Mouse (Mus musculus) liver, embryonic 14.5 days (tissue): ENCODE measurements around the gene Kank2. TPM values are rescaled to one million over a fixed set of nuclear protein-coding genes. Genes with fewer than 3 reads are reported as not detected.

Experiments
- ATAC-seq: fragments of 200-750 bp; cut with Nextera tagmentation; 2 replicates; pipeline ENCODE4 v1.8.0; 2017; ENCODE audit warnings: moderate number of reproducible peaks, mild to moderate bottlenecking, moderate library complexity; ENCODE audit not compliant: insufficient read depth
- DNase-seq, 3 experiments: peaks; one replicate each; pipeline ENCODE4 v3.0.0-alpha.2; 2012 to 2013; ENCODE audit warnings: low read depth in 3 of 3, low spot score in 3 of 3
- H3K27ac ChIP-seq: fragments of 300-500 bp; sonication (generic); 2 replicates; pipeline ENCODE4 v1.5.1; 2014; ENCODE audit warnings: moderate library complexity, mild to moderate bottlenecking, control low read depth, inconsistent platforms
- H3K27me3 ChIP-seq: fragments of 300-500 bp; sonication (generic); 2 replicates; pipeline ENCODE4 v1.6.1; 2014; ENCODE audit warnings: mild to moderate bottlenecking, low read length, moderate library complexity; ENCODE audit not compliant: control insufficient read depth, insufficient read depth
- H3K36me3 ChIP-seq: fragments of 300-500 bp; sonication (generic); replicated peaks from 2 replicates; pipeline ENCODE4 v1.6.1; 2014; ENCODE audit warnings: low read depth; ENCODE audit not compliant: control insufficient read depth, insufficient read depth
- H3K4me1 ChIP-seq, 2 experiments: fragments of 200-500 bp in 1 of 2; fragments of 300-500 bp in 1 of 2; sonication (generic) in 1 of 2; replicated peaks; 2 replicates each; pipeline ENCODE4 v1.6.1; 2012 to 2014; ENCODE audit warnings: antibody characterized with exemption in 1 of 2, inconsistent platforms in 1 of 2, low read length in 1 of 2; ENCODE audit not compliant: control insufficient read depth in 2 of 2, insufficient read depth in 2 of 2
- H3K4me2 ChIP-seq: fragments of 300-500 bp; sonication (generic); 2 replicates; pipeline ENCODE4 v1.6.1; 2014; ENCODE audit warnings: low read depth, mild to moderate bottlenecking, control low read depth, moderate library complexity
- H3K4me3 ChIP-seq, 2 experiments: fragments of 200-500 bp in 1 of 2; fragments of 300-500 bp in 1 of 2; sonication (generic) in 1 of 2; 2 replicates each; pipeline ENCODE4 v1.5.1; 2012 to 2014; ENCODE audit warnings: low read depth in 2 of 2, low read length in 2 of 2, mild to moderate bottlenecking in 2 of 2, control low read depth in 1 of 2, inconsistent platforms in 1 of 2, moderate library complexity in 1 of 2; ENCODE audit not compliant: insufficient read depth in 1 of 2
- H3K9ac ChIP-seq: fragments of 300-500 bp; sonication (generic); replicated peaks from 2 replicates; pipeline ENCODE4 v1.6.1; 2014; ENCODE audit warnings: mild to moderate bottlenecking, control low read depth, moderate library complexity
- H3K9me3 ChIP-seq: fragments of 300-500 bp; sonication (generic); 2 replicates; pipeline ENCODE4 v1.6.1; 2016; ENCODE audit warnings: low read length, mixed read lengths; ENCODE audit not compliant: control insufficient read depth
- CTCF ChIP-seq: IDR thresholded peaks from 2 replicates; pipeline ENCODE4 v1.5.1; 2016; ENCODE audit warnings: antibody characterized with exemption, low read depth, control low read depth
- EP300 ChIP-seq: IDR thresholded peaks from 2 replicates; pipeline ENCODE4 v1.6.1; 2016; ENCODE audit warnings: antibody characterized with exemption, low read depth
- WGBS: fragments of 180-500 bp; shearing (Covaris S2); extraction: QIAGEN DNeasy Blood & Tissue Kit; methylation state at CpG from one replicate; pipeline ENCODE4 v1.1.7; 2014; ENCODE audit not compliant: insufficient replicate concordance; 5-methylcytosine and 5-hydroxymethylcytosine counted together
- polyA plus RNA-seq, 2 experiments: library from polyadenylated mRNA; depleted of rRNA in 1 of 2; stranded (reverse) in 1 of 2; unstranded in 1 of 2; fragments of >200 nt; fragmentation: Nextera tagmentation in 1 of 2; extraction: Ambion mirVana in 1 of 2; gene quantifications; 2 replicates each; pipeline versions ENCODE4 v1.2.1 to v1.2.3; 2012 to 2014

The Kank2 gene
- polyA plus RNA-seq, 2 experiments, result 1.2 to 3.9 TPM

DNA sequence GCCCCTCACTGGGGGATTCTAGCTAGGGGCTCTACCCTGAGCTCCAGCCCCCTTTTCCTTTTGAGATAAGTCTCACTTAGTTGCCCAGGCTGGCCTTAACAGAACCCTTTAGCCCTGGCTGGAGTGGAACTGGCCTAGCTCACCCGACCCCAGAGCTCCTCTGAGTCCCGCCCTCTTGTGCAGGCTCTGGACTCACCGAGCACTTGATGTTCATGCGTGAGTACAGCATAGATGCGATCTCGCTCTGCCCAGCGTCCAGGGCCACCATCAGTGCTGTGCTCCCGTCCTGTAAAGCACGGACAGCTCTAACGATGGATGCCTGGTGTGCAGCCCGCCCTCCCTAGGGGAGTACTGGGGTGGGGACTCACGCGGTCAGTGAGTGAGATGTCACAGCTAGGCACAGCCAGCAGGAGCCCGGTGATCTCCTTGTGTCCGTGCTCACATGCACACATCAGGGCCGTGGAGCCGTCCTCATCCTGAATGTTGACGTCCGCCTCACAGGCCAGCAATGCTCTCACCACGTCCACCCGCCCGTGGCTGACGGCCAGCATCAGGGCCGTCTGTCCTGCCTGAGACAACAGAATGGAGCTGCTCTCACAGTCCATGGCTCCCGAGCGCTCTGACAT, 28.9 kb downstream of the Kank2 start:
- Histone ChIP-seq H3K9me3 (no peaks in the 10 kb centered on the region), H3K27me3 (no peaks in the 10 kb centered on the region), H3K4me2 (no peak overlapping the region), H3K4me1 (no peaks in the 10 kb centered on the region), H3K27ac (no peak overlapping the region), H3K4me3 (no peak overlapping the region), H3K36me3 (no peaks in the 10 kb centered on the region; the same call in 1 of the 2 replicates), H3K9ac (no peak overlapping the region)
- DNase-seq (no peak), ATAC-seq (no peak)
- WGBS, result 78% methylated on average over 26 of the region's 26 CpGs
- TF ChIP-seq EP300 (no peak), CTCF (no peak)

DNA sequence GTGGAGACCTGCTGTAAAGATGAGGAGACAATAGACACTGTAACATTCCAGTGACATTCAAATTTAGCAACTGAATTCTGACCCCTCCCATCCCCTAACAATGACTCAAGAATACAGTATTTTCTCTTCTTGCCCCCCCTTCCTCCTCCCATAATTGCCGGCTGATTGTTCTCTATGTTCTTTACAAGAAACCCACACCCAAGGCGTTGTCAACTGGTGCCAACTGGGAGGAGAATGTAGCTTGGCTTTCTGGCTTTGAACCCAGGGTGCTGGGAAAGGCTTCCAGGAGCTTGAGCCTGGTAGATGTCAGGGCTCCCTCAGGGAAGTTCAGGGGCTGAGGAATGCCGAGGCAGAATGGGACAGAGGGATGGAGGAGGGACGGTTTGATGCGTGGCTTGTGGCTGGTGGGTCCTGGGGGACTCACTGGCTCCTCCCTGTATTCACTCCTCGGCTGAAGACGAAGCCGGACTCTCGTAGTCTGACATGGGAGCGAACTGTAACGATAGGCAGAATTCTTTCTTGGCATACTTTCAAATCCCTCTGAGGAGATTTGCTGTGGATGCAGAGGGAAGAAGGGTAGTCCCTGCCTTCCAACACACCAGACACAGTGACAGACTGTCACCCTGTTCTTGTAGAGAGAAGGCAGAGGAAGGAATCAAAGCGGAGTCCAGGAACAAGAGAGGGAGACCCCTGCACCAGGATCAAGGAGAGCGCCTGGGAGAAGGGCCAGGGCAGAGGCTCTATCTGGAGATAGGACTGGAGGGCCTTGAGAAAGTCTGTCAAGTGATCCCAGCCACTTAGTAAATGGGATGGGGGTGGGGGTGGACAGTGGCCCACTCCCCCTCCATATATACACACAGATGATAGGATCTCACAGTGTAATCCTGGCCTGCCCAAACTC, 29.8 kb downstream of the Kank2 start:
- Histone ChIP-seq H3K9me3 (no peaks in the 10 kb centered on the region), H3K4me2 (no peak overlapping the region), H3K4me3 (no peak overlapping the region), H3K27me3 (no peaks in the 10 kb centered on the region), H3K27ac (no peak overlapping the region), H3K9ac (no peak overlapping the region), H3K36me3 (no peaks in the 10 kb centered on the region; the same call in 1 of the 2 replicates), H3K4me1 (no peaks in the 10 kb centered on the region; a peak in 1 of 4 replicates)
- WGBS, result 71% methylated on average over 13 of the region's 13 CpGs
- ATAC-seq (no peak), DNase-seq (no peak)
- TF ChIP-seq CTCF (no peak), EP300 (no peak)

DNA sequence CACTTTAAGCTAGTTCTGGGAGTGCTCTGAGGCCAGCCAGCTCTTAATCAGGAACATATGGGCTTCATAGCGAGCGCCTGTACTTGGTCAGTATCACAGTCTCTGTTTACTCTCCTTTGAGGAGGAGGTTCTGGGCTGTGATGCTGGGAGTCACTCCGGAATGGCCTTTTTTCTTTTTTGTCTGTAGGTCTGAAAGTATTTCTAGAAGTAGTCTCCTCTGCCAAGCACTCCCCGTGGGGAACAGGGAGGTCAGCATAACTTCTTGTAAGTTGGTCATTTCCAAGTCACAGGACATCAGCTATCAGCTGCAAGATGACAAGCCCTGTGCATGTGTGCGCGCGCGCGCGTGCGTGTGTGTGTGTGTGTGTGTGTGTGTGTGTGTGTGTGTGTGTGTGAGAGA, 30.6 kb downstream of the Kank2 start:
- WGBS, result 77% methylated on average over 11 of the region's 11 CpGs
- Histone ChIP-seq H3K4me2 (no peak overlapping the region), H3K9me3 (no peaks in the 10 kb centered on the region), H3K27ac (no peak overlapping the region), H3K4me1 (no peaks in the 10 kb centered on the region; a peak in 1 of 4 replicates), H3K27me3 (no peaks in the 10 kb centered on the region), H3K4me3 (no peak overlapping the region), H3K9ac (no peak overlapping the region), H3K36me3 (no peaks in the 10 kb centered on the region)
- DNase-seq, result no peak
- no peak for ATAC-seq
- TF ChIP-seq EP300 (no peak), CTCF (no peak)

DNA sequence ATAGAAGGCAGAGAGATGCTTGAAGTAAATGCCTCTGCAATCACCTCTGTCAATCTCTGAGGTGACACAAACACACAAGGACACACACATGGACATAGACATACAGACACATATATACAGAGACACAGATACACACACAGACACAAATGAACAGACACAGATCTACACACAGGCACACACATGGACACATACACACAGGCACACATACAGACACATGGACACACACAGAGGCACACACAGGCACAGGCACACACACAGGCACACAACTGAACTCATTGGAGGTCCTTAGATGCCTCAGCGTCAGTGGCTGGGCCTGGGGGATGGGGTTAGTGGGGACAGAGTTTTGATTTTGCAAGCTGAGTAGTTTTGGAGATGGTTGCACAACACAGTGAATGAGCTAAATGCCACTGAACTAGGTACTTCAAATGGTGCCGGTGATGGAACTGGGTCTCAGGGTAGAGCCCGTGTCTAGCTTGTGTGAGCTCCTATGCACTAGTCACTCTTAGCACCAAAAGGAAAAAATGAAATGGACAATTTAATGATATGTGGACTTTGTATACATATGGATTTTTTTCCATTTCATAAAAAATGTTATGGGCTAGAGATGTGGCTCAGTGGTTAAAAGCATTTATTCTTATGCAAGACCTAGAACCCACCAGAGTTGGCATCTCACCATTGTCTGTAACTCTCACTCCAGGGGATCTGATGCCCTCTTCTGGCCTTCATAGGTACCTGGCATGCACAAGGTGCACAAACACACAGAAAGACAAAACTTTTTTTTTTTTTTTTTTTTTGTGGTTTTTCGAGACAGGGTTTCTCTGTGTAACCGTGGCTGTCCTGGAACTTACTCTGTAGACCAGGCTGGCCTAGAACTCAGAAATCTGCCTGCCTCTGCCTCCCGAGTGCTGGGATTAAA, 34.2 kb downstream of the Kank2 start:
- H3K27ac ChIP-seq, result no peak overlapping the region
- no peak overlapping the region for H3K4me2 ChIP-seq
- peaks cover 10 to 14% of the 10 kb centered on the region in 2 experiments for H3K4me1 ChIP-seq
- no peak overlapping the region for H3K4me3 ChIP-seq
- H3K9ac ChIP-seq, result no peak overlapping the region
- WGBS, result 71% methylated on average over 6 of the region's 6 CpGs
- ATAC-seq (no peak), DNase-seq (no peak)
- no peaks in the 10 kb centered on the region for H3K36me3 ChIP-seq
- H3K9me3 ChIP-seq, result no peaks in the 10 kb centered on the region
- H3K27me3 ChIP-seq, result no peaks in the 10 kb centered on the region
- peak; percentile 34 for TF ChIP-seq CTCF
- no peak for TF ChIP-seq EP300
